Mouse (Mus musculus) cerebellum, adult 2 months (tissue): ENCODE data around the gene Kcnip1.

ENCODE experiments used
- CTCF ChIP-seq: fragments of 200-500 bp; IDR thresholded peaks from 2 replicates; pipeline ENCODE4 v1.5.1; 2011; ENCODE audit warnings: low read depth, mild to moderate bottlenecking, control low read depth, low read length, moderate library complexity, borderline replicate concordance; ENCODE audit not compliant: insufficient read depth
- POLR2A ChIP-seq: fragments of 200-500 bp; IDR thresholded peaks from 2 replicates; pipeline ENCODE4 v1.6.1; 2011; ENCODE audit warnings: low read length, control low read depth, borderline replicate concordance; ENCODE audit not compliant: insufficient read depth

- no peak for TF ChIP-seq CTCF
- TF ChIP-seq POLR2A: no peak
These were observed 165.7 kb downstream of the Kcnip1 start for GRCm38 (mm10) chr11:33827085-33827828.
